Mouse (Mus musculus) lung, postnatal 0 days (tissue): Measurements from ENCODE around the gene Ckap2l. TPM values are rescaled to one million over a fixed set of nuclear protein-coding genes. Genes with fewer than 3 reads are reported as not detected.
A peak's percentile ranks its signal among the peaks of the same experiment; 100 is the strongest.

ENCODE experiments used
- ATAC-seq: fragments of 200-750 bp; cut with Nextera tagmentation; 2 replicates; pipeline ENCODE4 v1.8.0; 2017; ENCODE audit warnings: moderate library complexity
- DNase-seq: peaks from one replicate; pipeline ENCODE4 v3.0.0-alpha.2; 2016; ENCODE audit warnings: low spot score
- H3K27ac ChIP-seq: fragments of 300-500 bp; sonication (generic); 2 replicates; pipeline ENCODE4 v1.5.1; 2014; ENCODE audit warnings: antibody characterized with exemption, mild to moderate bottlenecking, low read length, mixed read lengths
- H3K27me3 ChIP-seq: fragments of 300-500 bp; sonication (generic); replicated peaks from 2 replicates; pipeline ENCODE4 v1.6.1; 2014; ENCODE audit warnings: low read length, mixed read lengths; ENCODE audit not compliant: insufficient read depth
- H3K36me3 ChIP-seq: fragments of 300-500 bp; sonication (generic); 2 replicates; pipeline ENCODE4 v1.6.1; 2014; ENCODE audit warnings: low read length, mixed read lengths; ENCODE audit not compliant: insufficient read depth
- H3K4me1 ChIP-seq: fragments of 300-500 bp; sonication (generic); 2 replicates; pipeline ENCODE4 v1.6.1; 2014; ENCODE audit warnings: antibody characterized with exemption, low read depth, low read length, mixed read lengths; ENCODE audit not compliant: insufficient read depth
- H3K4me2 ChIP-seq: fragments of 300-500 bp; sonication (generic); replicated peaks from 2 replicates; pipeline ENCODE4 v1.6.1; 2014; ENCODE audit warnings: low read depth, mild to moderate bottlenecking, low read length, moderate library complexity, mixed read lengths
- H3K4me3 ChIP-seq: fragments of 300-500 bp; sonication (generic); 2 replicates; pipeline ENCODE4 v1.5.1; 2014; ENCODE audit warnings: low read depth, low read length
- H3K9ac ChIP-seq: fragments of 300-500 bp; sonication (generic); replicated peaks from 2 replicates; pipeline ENCODE4 v1.6.1; 2014; ENCODE audit warnings: low read depth, mild to moderate bottlenecking
- H3K9me3 ChIP-seq: fragments of 300-500 bp; sonication (generic); 2 replicates; pipeline ENCODE4 v1.6.1; 2016; ENCODE audit warnings: low read length, mixed read lengths
- CTCF ChIP-seq: IDR thresholded peaks from 2 replicates; pipeline ENCODE4 v1.5.1; 2016; ENCODE audit warnings: antibody characterized with exemption, mild to moderate bottlenecking
- EP300 ChIP-seq: IDR thresholded peaks from 2 replicates; pipeline ENCODE4 v1.6.1; 2016; ENCODE audit warnings: antibody characterized with exemption, mild to moderate bottlenecking, control low read depth
- WGBS: fragments of 180-500 bp; shearing (Covaris S2); extraction: QIAGEN DNeasy Blood & Tissue Kit; methylation state at CpG from one replicate; pipeline ENCODE4 v1.1.7; 2014; 5-methylcytosine and 5-hydroxymethylcytosine counted together
- polyA plus RNA-seq: library from polyadenylated mRNA; unstranded; fragments of >200 nt; fragmentation: Nextera tagmentation; extraction: Ambion mirVana; gene quantifications from 2 replicates; pipeline ENCODE4 v1.2.1, GENCODE M21; 2015

Ckap2l gene
- polyA plus RNA-seq, 1 experiment from 2014 or later: 2.6 TPM

- no peaks in the 10 kb centered on the region for H3K9me3 ChIP-seq
- H3K36me3 ChIP-seq: no peaks in the 10 kb centered on the region
- ATAC-seq (no peak), DNase-seq (no peak)
- H3K27ac ChIP-seq: no peak overlapping the region
- no peak overlapping the region for H3K4me3 ChIP-seq
- no peak for TF ChIP-seq EP300
- no peak for TF ChIP-seq CTCF
- no peak overlapping the region for H3K4me2 ChIP-seq
- WGBS: 67% methylated on average over 3 of the region's 3 CpGs
- H3K27me3 ChIP-seq: no peaks in the 10 kb centered on the region
- H3K4me1 ChIP-seq: no peaks in the 10 kb centered on the region
- no peak overlapping the region for H3K9ac ChIP-seq
These were observed 27.2 kb upstream of the Ckap2l start for GRCm38 (mm10) chr2:129324216-129324615.

GRCm38 (mm10) chr2:129322117-129322635, 25.2 kb upstream of the Ckap2l start:
- Histone ChIP-seq H3K36me3 (no peaks in the 10 kb centered on the region), H3K27me3 (no peaks in the 10 kb centered on the region), H3K4me3 (no peak overlapping the region), H3K9ac (no peak overlapping the region), H3K4me2 (no peak overlapping the region), H3K27ac (no peak overlapping the region), H3K4me1 (no peaks in the 10 kb centered on the region), H3K9me3 (no peaks in the 10 kb centered on the region)
- no peak for DNase-seq
- 51% methylated on average over 1 of the region's 1 CpGs for WGBS
- no peak for TF ChIP-seq CTCF
- no peak for TF ChIP-seq EP300
- no peak for ATAC-seq

GRCm38 (mm10) chr2:129320033-129320605, 23.1 kb upstream of the Ckap2l start:
- H3K9ac ChIP-seq: no peak overlapping the region
- WGBS: 75% methylated on average over 8 of the region's 8 CpGs

GRCm38 (mm10) chr2:129315831-129316230, 18.8 kb upstream of the Ckap2l start:
- no peaks in the 10 kb centered on the region for H3K9me3 ChIP-seq
- 52% methylated on average over 4 of the region's 4 CpGs for WGBS
- H3K9ac ChIP-seq: no peak overlapping the region
- no peaks in the 10 kb centered on the region for H3K27me3 ChIP-seq
- ATAC-seq (no peak), DNase-seq (peak; percentile 54)
- no peaks in the 10 kb centered on the region for H3K4me1 ChIP-seq
- H3K36me3 ChIP-seq: no peaks in the 10 kb centered on the region
- H3K27ac ChIP-seq: no peak overlapping the region
- no peak for TF ChIP-seq CTCF
- TF ChIP-seq EP300: 0 out of 2 replicates have a peak, but pooled peaks have one; percentile 15
- no peak overlapping the region for H3K4me3 ChIP-seq
- no peak overlapping the region for H3K4me2 ChIP-seq

More at GRCm38 (mm10) chr2:129320033-129320605, 23.1 kb upstream of the Ckap2l start:
- ATAC-seq (no peak), DNase-seq (peak; percentile 33)
- Histone ChIP-seq H3K4me1 (no peaks in the 10 kb centered on the region), H3K27me3 (no peaks in the 10 kb centered on the region), H3K36me3 (no peaks in the 10 kb centered on the region), H3K4me2 (no peak overlapping the region), H3K4me3 (no peak overlapping the region), H3K9me3 (no peaks in the 10 kb centered on the region), H3K27ac (no peak overlapping the region)
- TF ChIP-seq EP300 (no peak), CTCF (no peak)

GRCm38 (mm10) chr2:129314880-129315279, 17.9 kb upstream of the Ckap2l start:
- no peak for DNase-seq
- H3K9me3 ChIP-seq: no peaks in the 10 kb centered on the region
- no peak for ATAC-seq
- no peak overlapping the region for H3K4me3 ChIP-seq
- no peaks in the 10 kb centered on the region for H3K36me3 ChIP-seq
- no peak overlapping the region for H3K27ac ChIP-seq
- H3K4me1 ChIP-seq: no peaks in the 10 kb centered on the region
- H3K4me2 ChIP-seq: no peak overlapping the region
- no peaks in the 10 kb centered on the region for H3K27me3 ChIP-seq
- TF ChIP-seq EP300 (no peak), CTCF (no peak)
- WGBS: 66% methylated on average over 6 of the region's 6 CpGs
- no peak overlapping the region for H3K9ac ChIP-seq

- 89% methylated on average over 1 of the region's 1 CpGs for WGBS
- DNase-seq (peak; percentile 14), ATAC-seq (no peak)
- Histone ChIP-seq H3K9me3 (no peaks in the 10 kb centered on the region), H3K4me3 (no peak overlapping the region), H3K27me3 (no peaks in the 10 kb centered on the region), H3K4me1 (no peaks in the 10 kb centered on the region), H3K4me2 (no peak overlapping the region), H3K27ac (no peak overlapping the region), H3K36me3 (no peaks in the 10 kb centered on the region), H3K9ac (no peak overlapping the region)
- TF ChIP-seq CTCF (no peak), EP300 (no peak)
These were observed 16.9 kb upstream of the Ckap2l start for GRCm38 (mm10) chr2:129313934-129314333.

GRCm38 (mm10) chr2:129309836-129310235, 12.8 kb upstream of the Ckap2l start, which contains the start of gene Il1a:
Gene Il1a (minus strand): TSS chr2:129309972.
- Histone ChIP-seq H3K4me1 (no peaks in the 10 kb centered on the region), H3K4me2 (no peak within 1 kb of the TSS), H3K27me3 (no peaks in the 10 kb centered on the region), H3K4me3 (no peak within 1 kb of the TSS), H3K9me3 (no peaks in the 10 kb centered on the region), H3K27ac (no peak within 1 kb of the TSS), H3K9ac (no peak within 1 kb of the TSS), H3K36me3 (no peaks in the 10 kb centered on the region)
- 70% methylated on average over 7 of the region's 7 CpGs for WGBS
- TF ChIP-seq EP300 (no peak), CTCF (no peak)
- ATAC-seq (no peak), DNase-seq (no peak)
